Mouse (Mus musculus): ENCODE results near the gene Havcr1. TPM values are rescaled to one million over a fixed set of nuclear protein-coding genes. Genes with fewer than 3 reads are reported as not detected.
"Not testable (repeated sequence)": the region's sequence is repeated elsewhere in the genome, so short reads cannot be mapped to it uniquely, and the experiment has no call there.

The Havcr1 gene
- polyA plus RNA-seq, 1 experiment from 2014 or later = not detected

DNA sequence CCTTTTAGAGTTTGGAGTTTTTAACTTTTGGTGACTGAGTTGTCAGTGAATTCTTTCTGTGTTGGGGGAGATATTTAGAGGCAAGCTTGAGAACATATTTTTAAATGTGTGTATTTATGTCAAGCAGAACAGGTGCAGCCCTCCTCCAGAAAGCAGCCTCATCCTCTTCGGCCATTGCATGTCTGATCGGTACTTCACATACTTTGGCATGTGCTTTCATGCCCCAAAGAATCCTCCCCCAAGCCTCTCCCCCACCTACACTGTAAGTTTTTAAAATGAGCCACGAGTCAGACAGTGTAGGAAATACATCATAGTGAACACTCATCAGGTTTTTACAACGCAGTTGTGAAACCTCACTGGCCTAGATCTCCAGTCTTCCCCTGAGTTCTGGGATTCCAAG is 6.0 kb downstream of the Havcr1 start:
- Histone ChIP-seq H3K4me1 (replicated peaks) (no peaks in the 10 kb centered on the region), H3K27me3 (no peaks in the 10 kb centered on the region), H3K9ac (no peak overlapping the region), H3K4me3 (replicated peaks) (no peak overlapping the region), H3K4me2 (no peak overlapping the region), H3K9me3 (replicated peaks) (no peaks in the 10 kb centered on the region), H3K36me3 (replicated peaks) (no peaks in the 10 kb centered on the region), H3K27ac (replicated peaks) (no peak overlapping the region)
- WGBS (ENCODE audit: insufficient replicate concordance) = 58% methylated on average over 4 of the region's 4 CpGs
- no peak for ATAC-seq (ENCODE audit: insufficient read depth)

DNA sequence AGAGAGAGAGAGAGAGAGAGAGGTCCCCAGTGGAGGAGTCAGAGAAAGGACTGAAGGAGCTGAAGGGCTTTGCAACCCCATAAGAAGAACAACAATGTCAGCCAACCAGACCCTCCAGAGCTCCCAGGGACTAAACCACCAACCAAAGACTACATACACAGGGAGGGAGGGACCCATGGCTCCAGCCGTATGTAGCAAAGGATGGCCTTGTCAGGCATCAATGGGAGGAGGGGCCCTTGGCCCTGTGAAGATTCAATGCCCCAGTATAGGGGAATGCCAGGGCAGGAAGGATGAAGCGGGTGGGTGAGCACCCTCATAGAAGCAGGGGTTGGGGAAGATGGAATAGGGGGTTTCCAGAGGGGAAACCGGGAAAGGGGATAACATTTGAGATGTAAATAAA is 6.8 kb downstream of the Havcr1 start:
- H3K27ac ChIP-seq (replicated peaks) = no peak overlapping the region
- 48% methylated on average over 3 of the region's 3 CpGs for WGBS (ENCODE audit: insufficient replicate concordance)
- no peak for ATAC-seq (ENCODE audit: insufficient read depth)
- H3K9me3 ChIP-seq (replicated peaks) = no peaks in the 10 kb centered on the region
- H3K27me3 ChIP-seq = no peaks in the 10 kb centered on the region
- no peaks in the 10 kb centered on the region for H3K4me1 ChIP-seq (replicated peaks)
- H3K36me3 ChIP-seq (replicated peaks) = no peaks in the 10 kb centered on the region
- H3K4me3 ChIP-seq (replicated peaks) = no peak overlapping the region
- H3K4me2 ChIP-seq = no peak overlapping the region
- H3K9ac ChIP-seq = no peak overlapping the region

DNA sequence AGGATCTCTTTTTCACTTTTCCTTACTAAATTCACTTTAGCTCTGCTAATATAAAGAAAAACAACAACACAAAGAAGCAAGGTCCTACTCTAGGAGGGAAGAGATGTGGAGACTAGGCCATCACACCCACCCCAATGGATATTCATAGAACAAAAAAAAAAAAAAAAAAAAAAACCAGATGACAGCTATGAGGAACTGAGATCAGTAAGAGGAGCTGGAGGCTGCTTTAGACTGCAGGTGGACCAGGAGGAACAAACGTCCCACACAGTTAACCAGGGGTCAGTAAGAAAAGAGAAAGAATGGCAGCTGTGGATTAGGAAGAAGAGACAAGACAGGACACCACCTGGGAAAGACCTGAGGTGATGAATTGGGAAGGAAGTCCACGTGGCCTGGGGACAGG is 13.1 kb downstream of the Havcr1 start:
- no peaks in the 10 kb centered on the region for H3K36me3 ChIP-seq (replicated peaks)
- no peak overlapping the region for H3K9ac ChIP-seq
- no peaks in the 10 kb centered on the region for H3K9me3 ChIP-seq (replicated peaks)
- ATAC-seq (ENCODE audit: insufficient read depth) = no peak
- 33% methylated on average over 2 of the region's 2 CpGs for WGBS (ENCODE audit: insufficient replicate concordance)
- H3K4me3 ChIP-seq (replicated peaks) = no peak overlapping the region
- no peaks in the 10 kb centered on the region for H3K4me1 ChIP-seq (replicated peaks)
- no peak overlapping the region for H3K27ac ChIP-seq (replicated peaks)
- no peak overlapping the region for H3K4me2 ChIP-seq
- no peaks in the 10 kb centered on the region for H3K27me3 ChIP-seq

DNA sequence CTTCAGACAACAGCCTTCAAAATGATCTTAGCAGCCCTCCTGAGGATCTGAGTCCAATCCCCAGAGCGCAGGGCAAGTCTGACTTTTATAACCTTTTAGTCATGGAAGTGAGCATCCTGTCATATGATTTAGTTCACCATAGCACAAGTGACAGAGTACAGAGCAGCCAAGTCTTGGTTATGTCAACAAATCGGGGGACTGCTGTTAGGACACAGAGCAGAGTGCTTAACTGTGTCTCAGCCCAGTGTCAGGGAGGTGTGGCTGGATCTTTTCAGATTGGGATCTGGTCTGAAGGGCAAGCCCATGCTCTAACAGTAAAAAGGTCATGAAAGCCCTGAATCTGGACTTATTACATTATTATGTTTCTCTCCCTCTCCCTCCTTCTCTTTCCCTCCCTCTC is 18.8 kb downstream of the Havcr1 start:
- WGBS (ENCODE audit: insufficient replicate concordance) = 37% methylated on average over 2 of the region's 2 CpGs
- H3K27ac ChIP-seq (replicated peaks) = no peak overlapping the region
- H3K27me3 ChIP-seq = no peaks in the 10 kb centered on the region
- H3K4me1 ChIP-seq (replicated peaks) = no peaks in the 10 kb centered on the region
- H3K9ac ChIP-seq = no peak overlapping the region
- H3K36me3 ChIP-seq (replicated peaks) = no peaks in the 10 kb centered on the region
- no peak overlapping the region for H3K4me3 ChIP-seq (replicated peaks)
- H3K4me2 ChIP-seq = no peak overlapping the region
- ATAC-seq (ENCODE audit: insufficient read depth) = no peak
- no peaks in the 10 kb centered on the region for H3K9me3 ChIP-seq (replicated peaks)

DNA sequence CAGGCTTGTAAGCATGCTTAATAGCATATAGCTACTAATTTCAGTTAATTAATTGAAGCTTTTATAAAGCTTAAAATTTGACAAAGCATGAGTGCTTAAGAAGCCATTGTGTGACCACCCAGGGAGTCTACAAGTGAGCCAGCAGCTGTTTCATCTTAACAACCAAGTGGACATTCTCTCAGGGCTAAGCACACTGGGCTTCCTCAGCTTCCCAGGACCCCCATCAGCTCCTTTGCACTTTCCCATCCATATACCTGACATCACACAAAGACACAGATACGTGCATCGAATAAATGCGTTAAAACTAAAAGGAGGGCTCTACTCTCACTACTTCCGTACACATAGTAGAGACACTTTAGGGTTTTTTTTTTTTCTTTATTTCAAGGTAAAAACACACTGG is 19.8 kb downstream of the Havcr1 start:
- no peak for ATAC-seq (ENCODE audit: insufficient read depth)
- Histone ChIP-seq H3K9ac (no peak overlapping the region), H3K27ac (replicated peaks) (no peak overlapping the region), H3K4me2 (no peak overlapping the region), H3K27me3 (no peaks in the 10 kb centered on the region), H3K36me3 (replicated peaks) (no peaks in the 10 kb centered on the region), H3K4me3 (replicated peaks) (no peak overlapping the region), H3K9me3 (replicated peaks) (no peaks in the 10 kb centered on the region), H3K4me1 (replicated peaks) (no peaks in the 10 kb centered on the region)
- 74% methylated on average over 4 of the region's 4 CpGs for WGBS (ENCODE audit: insufficient replicate concordance)

DNA sequence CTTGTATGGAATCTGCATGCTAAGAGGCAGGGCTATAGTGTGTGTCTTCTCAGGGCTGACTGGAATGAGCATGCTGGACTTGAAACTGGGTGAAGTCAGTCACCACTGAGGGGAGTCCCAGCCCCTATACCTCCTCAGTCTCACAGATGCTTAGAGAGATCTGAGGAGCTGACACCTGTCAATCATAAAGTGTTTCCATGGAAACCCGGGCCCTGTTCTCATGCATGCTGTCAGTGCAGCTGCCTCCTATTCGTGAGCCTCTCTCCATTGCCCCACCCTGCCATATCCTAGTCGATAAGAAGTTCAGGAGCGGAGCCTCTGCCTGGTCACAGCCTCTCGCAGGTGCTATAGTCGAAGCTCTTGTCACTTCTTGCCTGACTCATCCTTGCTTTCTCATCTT is 20.8 kb downstream of the Havcr1 start:
- H3K4me3 ChIP-seq (replicated peaks); H3K4me1 ChIP-seq (replicated peaks); H3K36me3 ChIP-seq (replicated peaks); H3K9ac ChIP-seq; H3K27ac ChIP-seq (replicated peaks); H3K9me3 ChIP-seq (replicated peaks); ATAC-seq (ENCODE audit: insufficient read depth); H3K27me3 ChIP-seq; H3K4me2 ChIP-seq: not testable (repeated sequence)
- WGBS (ENCODE audit: insufficient replicate concordance) = 76% methylated on average over 6 of the region's 6 CpGs

DNA sequence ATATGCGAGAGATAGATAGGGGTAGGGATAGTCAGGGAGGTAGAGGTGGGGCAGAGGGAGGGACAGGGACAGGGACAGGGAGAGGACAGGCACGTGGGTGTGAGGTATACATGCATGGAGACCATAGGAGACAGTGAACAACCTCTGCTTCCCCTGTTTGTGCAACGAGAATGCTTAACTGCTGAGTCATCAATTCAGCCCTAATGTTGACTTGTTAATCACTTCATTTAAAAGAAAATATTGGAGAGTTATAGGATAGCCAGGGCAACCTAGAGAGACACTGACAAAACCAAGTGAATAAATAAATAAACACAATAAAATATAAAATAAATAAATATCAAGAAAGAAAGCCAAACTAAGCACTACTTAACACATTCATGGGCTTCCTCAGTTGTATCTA is 42.0 kb downstream of the Havcr1 start:
- 47% methylated on average over 3 of the region's 3 CpGs for WGBS (ENCODE audit: insufficient replicate concordance)
- Histone ChIP-seq H3K9me3 (replicated peaks) (no peaks in the 10 kb centered on the region), H3K4me3 (replicated peaks) (no peak overlapping the region), H3K4me1 (replicated peaks) (no peaks in the 10 kb centered on the region), H3K9ac (no peak overlapping the region), H3K27ac (replicated peaks) (no peak overlapping the region), H3K27me3 (no peaks in the 10 kb centered on the region), H3K4me2 (no peak overlapping the region), H3K36me3 (replicated peaks) (no peaks in the 10 kb centered on the region)
- no peak for ATAC-seq (ENCODE audit: insufficient read depth)

DNA sequence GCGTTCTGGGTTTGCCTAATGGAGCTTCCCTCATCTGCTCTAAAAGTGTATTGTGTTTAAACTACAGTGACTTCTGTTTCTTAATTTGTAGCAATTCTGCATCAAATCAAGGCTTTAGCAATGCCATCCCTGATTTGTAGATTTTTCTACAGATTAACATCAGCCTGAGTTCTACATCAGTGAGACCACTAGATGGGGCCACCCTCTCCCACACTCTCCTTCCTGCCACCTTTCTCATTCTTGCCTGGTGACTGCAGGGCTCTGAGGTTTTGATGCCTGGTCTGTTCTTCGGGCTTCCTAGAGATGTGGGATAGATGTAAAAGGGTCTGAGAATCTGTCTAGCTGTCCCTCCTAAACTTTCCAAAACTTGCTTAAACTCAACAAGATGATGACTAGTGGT is 44.9 kb downstream of the Havcr1 start:
- Histone ChIP-seq H3K27me3 (no peaks in the 10 kb centered on the region), H3K36me3 (replicated peaks) (no peaks in the 10 kb centered on the region), H3K4me3 (replicated peaks) (no peak overlapping the region), H3K27ac (replicated peaks) (no peak overlapping the region), H3K4me2 (no peak overlapping the region), H3K9ac (no peak overlapping the region), H3K4me1 (replicated peaks) (no peaks in the 10 kb centered on the region), H3K9me3 (replicated peaks) (no peaks in the 10 kb centered on the region)
- no peak for ATAC-seq (ENCODE audit: insufficient read depth)
- 53% methylated on average over 2 of the region's 2 CpGs for WGBS (ENCODE audit: insufficient replicate concordance)

DNA sequence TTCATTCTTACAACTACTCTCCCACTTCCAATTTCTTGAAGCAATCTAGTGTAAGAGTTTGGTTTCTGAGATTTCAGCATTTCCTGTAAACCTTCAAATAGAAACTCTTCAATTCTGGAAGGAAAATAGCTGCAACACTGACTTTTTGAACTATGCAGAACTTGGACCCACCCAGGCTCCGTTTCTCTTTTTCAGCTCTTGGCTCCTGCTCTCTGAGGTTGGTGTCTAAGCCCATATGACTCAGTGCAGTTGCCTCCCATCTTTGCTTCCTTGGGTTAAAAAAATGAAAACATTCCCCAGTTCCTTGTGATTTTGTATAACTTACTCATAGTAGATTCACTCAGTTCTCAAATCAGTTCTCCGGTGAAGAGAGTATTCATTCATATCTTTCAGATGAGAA is 69.6 kb downstream of the Havcr1 start:
- H3K9me3 ChIP-seq (replicated peaks) = no peaks in the 10 kb centered on the region
- no peaks in the 10 kb centered on the region for H3K36me3 ChIP-seq (replicated peaks)
- 71% methylated on average over 2 of the region's 2 CpGs for WGBS (ENCODE audit: insufficient replicate concordance)
- H3K9ac ChIP-seq = no peak overlapping the region
- no peak overlapping the region for H3K4me3 ChIP-seq (replicated peaks)
- no peak overlapping the region for H3K27ac ChIP-seq (replicated peaks)
- no peak overlapping the region for H3K4me2 ChIP-seq
- no peak for ATAC-seq (ENCODE audit: insufficient read depth)
- no peaks in the 10 kb centered on the region for H3K4me1 ChIP-seq (replicated peaks)
- no peaks in the 10 kb centered on the region for H3K27me3 ChIP-seq

DNA sequence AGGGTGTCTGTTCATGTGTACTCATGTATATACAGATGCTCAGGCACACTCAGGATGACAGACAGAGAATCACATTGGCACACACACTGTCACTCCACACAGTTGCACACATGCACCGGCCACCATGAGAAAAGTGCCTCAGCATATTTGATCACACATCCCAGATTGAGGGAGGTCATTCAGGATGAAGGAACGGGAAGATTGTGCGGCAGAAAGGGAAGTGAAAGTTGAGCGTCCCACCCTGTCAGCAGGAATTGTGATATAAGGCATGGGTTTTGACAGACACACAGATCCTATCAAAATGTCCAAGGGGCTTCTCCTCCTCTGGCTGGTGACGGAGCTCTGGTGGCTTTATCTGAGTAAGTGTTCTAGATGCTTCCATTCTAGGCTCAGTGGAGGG is 75.6 kb downstream of the Havcr1 start, which contains the start of gene Timd4:
Gene Timd4, plus strand, starts transcription at position 290 of the 400 bp plus-strand sequence.
- Histone ChIP-seq H3K4me2 (no peak within 1 kb of the TSS), H3K9ac (no peak within 1 kb of the TSS), H3K4me3 (replicated peaks) (no peak within 1 kb of the TSS), H3K27ac (replicated peaks) (no peak within 1 kb of the TSS), H3K36me3 (replicated peaks) (no peaks in the 10 kb centered on the region), H3K4me1 (replicated peaks) (no peaks in the 10 kb centered on the region), H3K27me3 (no peaks in the 10 kb centered on the region), H3K9me3 (replicated peaks) (no peaks in the 10 kb centered on the region)
- ATAC-seq (ENCODE audit: insufficient read depth) = no peak
- 45% methylated on average over 5 of the region's 5 CpGs for WGBS (ENCODE audit: insufficient replicate concordance)

DNA sequence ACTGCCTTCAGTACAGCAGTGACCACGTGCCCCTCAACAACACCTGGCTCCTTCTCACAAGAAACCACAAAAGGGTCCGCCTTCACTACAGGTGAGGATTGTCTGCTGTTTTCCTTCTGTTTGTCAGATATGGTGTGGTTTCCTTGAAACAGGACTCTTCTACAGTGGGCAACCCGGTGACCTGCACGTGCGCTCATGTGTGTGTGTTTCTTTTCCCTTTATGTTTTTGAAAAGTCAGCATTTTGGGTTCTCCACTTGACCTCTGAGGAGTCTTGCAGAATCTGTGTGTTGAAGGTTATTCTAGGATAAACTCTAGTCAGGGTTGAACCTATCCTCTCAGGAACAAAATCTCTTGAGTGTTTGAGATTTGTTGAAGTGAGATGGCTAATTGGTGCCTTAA is 82.8 kb downstream of the Havcr1 start:
- H3K27ac ChIP-seq (replicated peaks) = no peak overlapping the region
- no peaks in the 10 kb centered on the region for H3K9me3 ChIP-seq (replicated peaks)
- no peak for ATAC-seq (ENCODE audit: insufficient read depth)
- no peaks in the 10 kb centered on the region for H3K36me3 ChIP-seq (replicated peaks)
- no peak overlapping the region for H3K9ac ChIP-seq
- H3K4me3 ChIP-seq (replicated peaks) = no peak overlapping the region
- no peaks in the 10 kb centered on the region for H3K27me3 ChIP-seq
- no peak overlapping the region for H3K4me2 ChIP-seq
- WGBS (ENCODE audit: insufficient replicate concordance) = 60% methylated on average over 5 of the region's 5 CpGs
- no peaks in the 10 kb centered on the region for H3K4me1 ChIP-seq (replicated peaks)

DNA sequence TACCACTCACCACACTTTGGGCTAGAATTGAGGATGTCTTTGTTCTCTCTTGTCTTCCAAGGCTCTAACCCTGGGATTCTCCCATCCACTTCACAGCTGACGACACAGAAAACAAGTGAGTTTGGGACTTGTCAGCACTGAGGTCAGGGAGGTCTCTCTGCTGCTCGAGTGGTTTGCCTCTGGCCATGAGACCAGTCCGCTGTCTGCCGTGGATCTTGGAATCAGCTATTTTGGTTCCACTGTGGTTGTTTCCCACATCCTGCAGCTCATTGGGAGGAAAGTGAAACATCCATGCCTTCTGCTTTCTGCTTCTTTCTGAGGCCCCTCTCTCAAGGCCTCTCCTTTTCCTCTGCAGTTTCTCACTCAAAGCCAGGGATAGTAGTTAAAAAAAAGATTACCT is 85.0 kb downstream of the Havcr1 start:
- Histone ChIP-seq H3K36me3 (replicated peaks) (no peaks in the 10 kb centered on the region), H3K27me3 (no peaks in the 10 kb centered on the region), H3K4me2 (no peak overlapping the region), H3K27ac (replicated peaks) (no peak overlapping the region), H3K4me1 (replicated peaks) (no peaks in the 10 kb centered on the region), H3K9ac (no peak overlapping the region), H3K9me3 (replicated peaks) (no peaks in the 10 kb centered on the region), H3K4me3 (replicated peaks) (no peak overlapping the region)
- 19% methylated on average over 4 of the region's 4 CpGs for WGBS (ENCODE audit: insufficient replicate concordance)
- no peak for ATAC-seq (ENCODE audit: insufficient read depth)
